Mouse (Mus musculus) hindbrain, postnatal 0 days (tissue): ENCODE data around the gene Adap2. TPM values are rescaled to one million over a fixed set of nuclear protein-coding genes. Genes with fewer than 3 reads are reported as not detected.

Experiments
- ATAC-seq: fragments of 200-750 bp; cut with Nextera tagmentation; 2 replicates; pipeline ENCODE4 v1.8.0; 2017; ENCODE audit warnings: mild to moderate bottlenecking, moderate TSS enrichment, moderate library complexity
- DNase-seq: peaks from one replicate; pipeline ENCODE4 v3.0.0-alpha.2; 2015; ENCODE audit warnings: low spot score
- H3K27ac ChIP-seq: fragments of 300-500 bp; sonication (generic); 2 replicates; pipeline ENCODE4 v1.5.1; 2014; ENCODE audit warnings: mild to moderate bottlenecking
- H3K27me3 ChIP-seq: fragments of 300-500 bp; sonication (generic); 2 replicates; pipeline ENCODE4 v1.6.1; 2014; ENCODE audit warnings: low read length, mixed read lengths; ENCODE audit not compliant: insufficient read depth
- H3K36me3 ChIP-seq: fragments of 300-500 bp; sonication (generic); 2 replicates; pipeline ENCODE4 v1.6.1; 2014; ENCODE audit warnings: low read length, mixed read lengths; ENCODE audit not compliant: insufficient read depth
- H3K4me1 ChIP-seq: fragments of 300-500 bp; sonication (generic); 2 replicates; pipeline ENCODE4 v1.6.1; 2014; ENCODE audit warnings: antibody characterized with exemption, low read length, mixed read lengths; ENCODE audit not compliant: insufficient read depth
- H3K4me2 ChIP-seq: fragments of 300-500 bp; sonication (generic); 2 replicates; pipeline ENCODE4 v1.6.1; 2014; ENCODE audit warnings: low read depth, mild to moderate bottlenecking, low read length, moderate library complexity, mixed read lengths
- H3K4me3 ChIP-seq: fragments of 300-500 bp; sonication (generic); 2 replicates; pipeline ENCODE4 v1.5.1; 2014; ENCODE audit warnings: low read length
- H3K9ac ChIP-seq: fragments of 300-500 bp; sonication (generic); replicated peaks from 2 replicates; pipeline ENCODE4 v1.6.1; 2014; ENCODE audit warnings: mild to moderate bottlenecking, low read length, moderate library complexity, mixed read lengths
- H3K9me3 ChIP-seq: fragments of 300-500 bp; sonication (generic); 2 replicates; pipeline ENCODE4 v1.6.1; 2016; ENCODE audit warnings: low read length, mixed read lengths
- CTCF ChIP-seq: IDR thresholded peaks from 2 replicates; pipeline ENCODE4 v1.5.1; 2016; ENCODE audit warnings: antibody characterized with exemption, control low read depth, low read depth
- WGBS: fragments of 180-500 bp; shearing (Covaris S2); extraction: QIAGEN DNeasy Blood & Tissue Kit; methylation state at CpG from one replicate; pipeline ENCODE4 v1.1.7; 2014; 5-methylcytosine and 5-hydroxymethylcytosine counted together
- polyA plus RNA-seq: library from polyadenylated mRNA; unstranded; fragments of >200 nt; fragmentation: Nextera tagmentation; extraction: Ambion mirVana; gene quantifications from 2 replicates; pipeline ENCODE4 v1.2.1, GENCODE M21; 2015
- total RNA-seq: library from RNA; depleted of rRNA; stranded (reverse); fragments of >200 nt; gene quantifications from 2 replicates; pipeline ENCODE4 v1.2.3, GENCODE M21; 2014

The Adap2 gene
- total and polyA plus RNA-seq, 2 experiments from 2014 or later = 4.1 to 4.9 TPM

GRCm38 (mm10) chr11:80156841-80157240, 2.9 kb downstream of the Adap2 start:
- 79% methylated on average over 4 of the region's 4 CpGs for WGBS
- no peak for TF ChIP-seq CTCF
- Histone ChIP-seq H3K36me3 (no peaks in the 10 kb centered on the region), H3K27ac (no peak overlapping the region), H3K4me3 (no peak overlapping the region), H3K4me2 (no peak overlapping the region), H3K9me3 (no peaks in the 10 kb centered on the region), H3K4me1 (0 out of 2 replicates have a peak, but pooled peaks cover 4% of the 10 kb centered on the region), H3K27me3 (peaks cover 20% of the 10 kb centered on the region), H3K9ac (no peak overlapping the region)
- DNase-seq = no peak
- no peak for ATAC-seq

GRCm38 (mm10) chr11:80159018-80159417, 5.1 kb downstream of the Adap2 start:
- Histone ChIP-seq H3K9me3 (no peaks in the 10 kb centered on the region), H3K4me1 (0 out of 2 replicates have a peak, but pooled peaks cover 3% of the 10 kb centered on the region), H3K9ac (no peak overlapping the region), H3K27me3 (peaks cover 9% of the 10 kb centered on the region; the same call in 1 of the 2 replicates), H3K27ac (no peak overlapping the region), H3K4me3 (no peak overlapping the region), H3K4me2 (no peak overlapping the region), H3K36me3 (no peaks in the 10 kb centered on the region)
- DNase-seq (no peak), ATAC-seq (no peak)
- WGBS = 86% methylated on average over 7 of the region's 7 CpGs
- no peak for TF ChIP-seq CTCF

- H3K36me3 ChIP-seq = no peaks in the 10 kb centered on the region
- H3K27ac ChIP-seq = no peak overlapping the region
- ATAC-seq (no peak), DNase-seq (no peak)
- no peak overlapping the region for H3K9ac ChIP-seq
- H3K4me3 ChIP-seq = no peak overlapping the region
- H3K9me3 ChIP-seq = no peaks in the 10 kb centered on the region
- TF ChIP-seq CTCF = no peak
- 89% methylated on average over 4 of the region's 4 CpGs for WGBS
- no peaks in the 10 kb centered on the region for H3K4me1 ChIP-seq
- H3K27me3 ChIP-seq = no peaks in the 10 kb centered on the region
- H3K4me2 ChIP-seq = no peak overlapping the region
These were observed 7.1 kb downstream of the Adap2 start for GRCm38 (mm10) chr11:80161041-80161440.

DNA sequence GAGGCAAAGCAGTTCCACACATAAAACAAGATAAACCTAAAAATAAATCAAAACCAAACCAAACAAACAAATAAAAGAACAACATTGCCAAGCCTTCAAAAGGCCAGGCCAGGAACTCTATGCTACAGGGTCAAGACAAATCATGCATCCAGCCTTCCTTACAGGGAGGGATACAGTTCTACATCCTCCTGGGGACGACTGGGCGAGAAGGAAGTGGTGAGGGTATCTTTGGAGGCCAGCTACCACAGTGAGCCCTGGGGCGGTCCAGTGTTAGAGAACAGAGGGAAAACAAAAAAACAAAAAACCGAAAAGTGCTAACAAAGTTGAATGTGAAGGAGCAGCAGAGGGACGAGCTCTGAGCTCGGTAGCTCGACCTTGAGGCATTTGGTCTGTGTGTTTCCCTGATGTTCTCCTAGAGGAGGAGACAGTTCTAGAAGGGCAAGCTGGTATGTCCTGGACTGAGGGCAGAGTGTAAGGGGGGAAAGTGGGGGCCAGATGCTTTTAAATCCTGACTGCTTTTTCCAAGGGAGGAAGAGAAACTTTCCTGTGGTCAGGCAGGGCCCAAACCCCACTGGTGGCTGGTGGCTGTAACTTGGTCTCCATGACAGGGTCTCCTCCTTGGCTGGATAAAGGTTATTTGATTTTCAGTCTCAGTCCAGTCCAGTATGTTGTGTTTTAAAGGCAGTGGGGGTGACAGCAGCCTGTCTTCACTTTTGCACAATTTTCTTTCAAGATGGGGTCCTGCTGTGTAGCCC, 9.6 kb downstream of the Adap2 start:
- Histone ChIP-seq H3K9me3 (no peaks in the 10 kb centered on the region), H3K36me3 (no peaks in the 10 kb centered on the region), H3K27ac (no peak overlapping the region), H3K27me3 (no peaks in the 10 kb centered on the region), H3K4me3 (no peak overlapping the region), H3K4me2 (no peak overlapping the region), H3K9ac (no peak overlapping the region), H3K4me1 (no peaks in the 10 kb centered on the region)
- ATAC-seq (no peak), DNase-seq (no peak)
- WGBS = 75% methylated on average over 7 of the region's 7 CpGs
- no peak for TF ChIP-seq CTCF

GRCm38 (mm10) chr11:80164224-80164623, 10.3 kb downstream of the Adap2 start:
- DNase-seq (no peak), ATAC-seq (no peak)
- no peak overlapping the region for H3K4me2 ChIP-seq
- H3K9ac ChIP-seq = no peak overlapping the region
- no peak for TF ChIP-seq CTCF
- H3K4me1 ChIP-seq = no peaks in the 10 kb centered on the region
- H3K4me3 ChIP-seq = no peak overlapping the region
- H3K9me3 ChIP-seq = no peaks in the 10 kb centered on the region
- no peaks in the 10 kb centered on the region for H3K27me3 ChIP-seq
- H3K27ac ChIP-seq = no peak overlapping the region
- no peaks in the 10 kb centered on the region for H3K36me3 ChIP-seq
- 47% methylated on average over 2 of the region's 2 CpGs for WGBS

GRCm38 (mm10) chr11:80168121-80168520, 14.2 kb downstream of the Adap2 start:
- H3K36me3 ChIP-seq = no peaks in the 10 kb centered on the region
- H3K4me3 ChIP-seq = no peak overlapping the region
- H3K9ac ChIP-seq = no peak overlapping the region
- 92% methylated on average over 9 of the region's 9 CpGs for WGBS
- no peaks in the 10 kb centered on the region for H3K27me3 ChIP-seq
- H3K9me3 ChIP-seq = no peaks in the 10 kb centered on the region
- no peak for TF ChIP-seq CTCF
- ATAC-seq (no peak), DNase-seq (no peak)
- H3K27ac ChIP-seq = no peak overlapping the region
- H3K4me1 ChIP-seq = no peaks in the 10 kb centered on the region
- H3K4me2 ChIP-seq = no peak overlapping the region

GRCm38 (mm10) chr11:80168611-80169249, 14.8 kb downstream of the Adap2 start:
- H3K4me2 ChIP-seq = no peak overlapping the region
- no peak overlapping the region for H3K9ac ChIP-seq
- ATAC-seq (no peak), DNase-seq (no peak)
- no peaks in the 10 kb centered on the region for H3K36me3 ChIP-seq
- H3K4me1 ChIP-seq = no peaks in the 10 kb centered on the region
- no peak overlapping the region for H3K4me3 ChIP-seq
- H3K27me3 ChIP-seq = no peaks in the 10 kb centered on the region
- WGBS = 82% methylated on average over 4 of the region's 4 CpGs
- H3K27ac ChIP-seq = no peak overlapping the region
- TF ChIP-seq CTCF = no peak
- no peaks in the 10 kb centered on the region for H3K9me3 ChIP-seq
